Mouse (Mus musculus): ENCODE measurements at regions not wholly inside any gene's neighbourhood (a gene's known extent, or its start where the extent isn't known, plus 50 kb on each side); places are given as distances from the start of the nearest gene placed in this dataset.

- DNase-seq (ENCODE audit: low spot score) (no peak), ATAC-seq (ENCODE audit: insufficient read depth, low FRiP score, low TSS enrichment) (no peak)
- Histone ChIP-seq H3K4me1 (ENCODE audit: control insufficient read depth, insufficient read depth, low read length) (no peaks in the 10 kb centered on the region), H3K9ac (ENCODE audit: low read length) (no peak overlapping the region), H3K36me3 (ENCODE audit: control insufficient read depth, insufficient read depth, low read length) (no peaks in the 10 kb centered on the region), H3K4me2 (ENCODE audit: low read depth) (no peak overlapping the region), H3K27ac (ENCODE audit: low read depth, low read length) (no peak overlapping the region), H3K4me3 (ENCODE audit: low read depth, low read length) (no peak overlapping the region), H3K27me3 (ENCODE audit: control insufficient read depth, insufficient read depth, low read length) (no peaks in the 10 kb centered on the region), H3K9me3 (ENCODE audit: control insufficient read depth, low read length) (no peaks in the 10 kb centered on the region)
- WGBS = 75% methylated on average over 13 of the region's 13 CpGs
These were observed 172.4 kb downstream of the Ktn1 start for GRCm38 (mm10) chr14:47820571-47821143.

GRCm38 (mm10) chr14:47823182-47823581, 174.9 kb downstream of the Ktn1 start:
- no peak overlapping the region for H3K27ac ChIP-seq (ENCODE audit: low read depth, low read length)
- ATAC-seq (ENCODE audit: insufficient read depth, low FRiP score, low TSS enrichment) = no peak

GRCm38 (mm10) chr14:47823696-47824095, 175.4 kb downstream of the Ktn1 start:
- H3K4me3 ChIP-seq (ENCODE audit: low read depth, low read length) = no peak overlapping the region
- H3K9ac ChIP-seq (ENCODE audit: low read length) = no peak overlapping the region
- ATAC-seq (ENCODE audit: insufficient read depth, low FRiP score, low TSS enrichment) (no peak), DNase-seq (ENCODE audit: low spot score) (no peak)
- no peak overlapping the region for H3K27ac ChIP-seq (ENCODE audit: low read depth, low read length)
- H3K27me3 ChIP-seq (ENCODE audit: control insufficient read depth, insufficient read depth, low read length) = no peaks in the 10 kb centered on the region
- H3K36me3 ChIP-seq (ENCODE audit: control insufficient read depth, insufficient read depth, low read length) = no peaks in the 10 kb centered on the region
- no peaks in the 10 kb centered on the region for H3K4me1 ChIP-seq (ENCODE audit: control insufficient read depth, insufficient read depth, low read length)
- H3K4me2 ChIP-seq (ENCODE audit: low read depth) = no peak overlapping the region
- WGBS = 68% methylated on average over 8 of the region's 8 CpGs
- no peaks in the 10 kb centered on the region for H3K9me3 ChIP-seq (ENCODE audit: control insufficient read depth, low read length)

More at GRCm38 (mm10) chr14:47823182-47823581, 174.9 kb downstream of the Ktn1 start:
- 55% methylated on average over 9 of the region's 9 CpGs for WGBS
- DNase-seq (ENCODE audit: low spot score) = no peak
- H3K9ac ChIP-seq (ENCODE audit: low read length) = no peak overlapping the region
- H3K36me3 ChIP-seq (ENCODE audit: control insufficient read depth, insufficient read depth, low read length) = no peaks in the 10 kb centered on the region
- no peak overlapping the region for H3K4me2 ChIP-seq (ENCODE audit: low read depth)
- no peaks in the 10 kb centered on the region for H3K9me3 ChIP-seq (ENCODE audit: control insufficient read depth, low read length)
- no peaks in the 10 kb centered on the region for H3K4me1 ChIP-seq (ENCODE audit: control insufficient read depth, insufficient read depth, low read length)
- no peak overlapping the region for H3K4me3 ChIP-seq (ENCODE audit: low read depth, low read length)
- no peaks in the 10 kb centered on the region for H3K27me3 ChIP-seq (ENCODE audit: control insufficient read depth, insufficient read depth, low read length)

GRCm38 (mm10) chr14:47825446-47825956, 177.3 kb downstream of the Ktn1 start:
- H3K9me3 ChIP-seq (ENCODE audit: control insufficient read depth, low read length) = no peaks in the 10 kb centered on the region
- no peaks in the 10 kb centered on the region for H3K4me1 ChIP-seq (ENCODE audit: control insufficient read depth, insufficient read depth, low read length)
- no peak overlapping the region for H3K4me3 ChIP-seq (ENCODE audit: low read depth, low read length)
- H3K9ac ChIP-seq (ENCODE audit: low read length) = no peak overlapping the region
- 85% methylated on average over 3 of the region's 3 CpGs for WGBS
- no peak overlapping the region for H3K27ac ChIP-seq (ENCODE audit: low read depth, low read length)
- no peak overlapping the region for H3K4me2 ChIP-seq (ENCODE audit: low read depth)
- no peak for ATAC-seq (ENCODE audit: insufficient read depth, low FRiP score, low TSS enrichment)
- no peaks in the 10 kb centered on the region for H3K27me3 ChIP-seq (ENCODE audit: control insufficient read depth, insufficient read depth, low read length)
- DNase-seq (ENCODE audit: low spot score) = no peak
- no peaks in the 10 kb centered on the region for H3K36me3 ChIP-seq (ENCODE audit: control insufficient read depth, insufficient read depth, low read length)

- no peak for ATAC-seq (ENCODE audit: insufficient read depth, low FRiP score, low TSS enrichment)
- H3K36me3 ChIP-seq (ENCODE audit: control insufficient read depth, insufficient read depth, low read length) = no peaks in the 10 kb centered on the region
- no peaks in the 10 kb centered on the region for H3K27me3 ChIP-seq (ENCODE audit: control insufficient read depth, insufficient read depth, low read length)
- H3K9ac ChIP-seq (ENCODE audit: low read length) = no peak overlapping the region
- H3K4me2 ChIP-seq (ENCODE audit: low read depth) = no peak overlapping the region
- no peaks in the 10 kb centered on the region for H3K9me3 ChIP-seq (ENCODE audit: control insufficient read depth, low read length)
- H3K27ac ChIP-seq (ENCODE audit: low read depth, low read length) = no peak overlapping the region
- no peak for DNase-seq (ENCODE audit: low spot score)
- 71% methylated on average over 4 of the region's 4 CpGs for WGBS
- no peak overlapping the region for H3K4me3 ChIP-seq (ENCODE audit: low read depth, low read length)
- H3K4me1 ChIP-seq (ENCODE audit: control insufficient read depth, insufficient read depth, low read length) = no peaks in the 10 kb centered on the region
These were observed 178.3 kb downstream of the Ktn1 start for GRCm38 (mm10) chr14:47826545-47826944.

- Histone ChIP-seq H3K9ac (ENCODE audit: low read length) (no peak overlapping the region), H3K36me3 (ENCODE audit: control insufficient read depth, insufficient read depth, low read length) (no peaks in the 10 kb centered on the region), H3K4me2 (ENCODE audit: low read depth) (no peak overlapping the region), H3K27ac (ENCODE audit: low read depth, low read length) (no peak overlapping the region), H3K4me1 (ENCODE audit: control insufficient read depth, insufficient read depth, low read length) (no peaks in the 10 kb centered on the region), H3K9me3 (ENCODE audit: control insufficient read depth, low read length) (no peaks in the 10 kb centered on the region), H3K27me3 (ENCODE audit: control insufficient read depth, insufficient read depth, low read length) (no peaks in the 10 kb centered on the region), H3K4me3 (ENCODE audit: low read depth, low read length) (no peak overlapping the region)
- ATAC-seq (ENCODE audit: insufficient read depth, low FRiP score, low TSS enrichment) (no peak), DNase-seq (ENCODE audit: low spot score) (no peak)
- WGBS = 85% methylated on average over 2 of the region's 2 CpGs
These were observed 179.4 kb downstream of the Ktn1 start for GRCm38 (mm10) chr14:47827623-47828022.

- Histone ChIP-seq H3K4me1 (ENCODE audit: control insufficient read depth, insufficient read depth, low read length) (no peaks in the 10 kb centered on the region), H3K9ac (ENCODE audit: low read length) (no peak overlapping the region), H3K27me3 (ENCODE audit: control insufficient read depth, insufficient read depth, low read length) (no peaks in the 10 kb centered on the region), H3K4me3 (ENCODE audit: low read depth, low read length) (no peak overlapping the region), H3K27ac (ENCODE audit: low read depth, low read length) (no peak overlapping the region), H3K9me3 (ENCODE audit: control insufficient read depth, low read length) (no peaks in the 10 kb centered on the region), H3K36me3 (ENCODE audit: control insufficient read depth, insufficient read depth, low read length) (no peaks in the 10 kb centered on the region), H3K4me2 (ENCODE audit: low read depth) (no peak overlapping the region)
- DNase-seq (ENCODE audit: low spot score) (no peak), ATAC-seq (ENCODE audit: insufficient read depth, low FRiP score, low TSS enrichment) (no peak)
- WGBS = 87% methylated on average over 10 of the region's 10 CpGs
These were observed 185.4 kb downstream of the Ktn1 start for GRCm38 (mm10) chr14:47833696-47834095.

- DNase-seq (ENCODE audit: low spot score) (no peak), ATAC-seq (ENCODE audit: insufficient read depth, low FRiP score, low TSS enrichment) (no peak)
- Histone ChIP-seq H3K36me3 (ENCODE audit: control insufficient read depth, insufficient read depth, low read length) (no peaks in the 10 kb centered on the region), H3K4me2 (ENCODE audit: low read depth) (no peak overlapping the region), H3K9me3 (ENCODE audit: control insufficient read depth, low read length) (no peaks in the 10 kb centered on the region), H3K4me1 (ENCODE audit: control insufficient read depth, insufficient read depth, low read length) (0 out of 2 replicates have a peak, but pooled peaks cover 2% of the 10 kb centered on the region), H3K4me3 (ENCODE audit: low read depth, low read length) (no peak overlapping the region), H3K27ac (ENCODE audit: low read depth, low read length) (no peak overlapping the region), H3K9ac (ENCODE audit: low read length) (no peak overlapping the region), H3K27me3 (ENCODE audit: control insufficient read depth, insufficient read depth, low read length) (no peaks in the 10 kb centered on the region)
- 76% methylated on average over 4 of the region's 4 CpGs for WGBS
These were observed 187.2 kb downstream of the Ktn1 start for GRCm38 (mm10) chr14:47835408-47835807.

- Histone ChIP-seq H3K36me3 (ENCODE audit: control insufficient read depth, insufficient read depth, low read length) (no peaks in the 10 kb centered on the region), H3K4me3 (ENCODE audit: low read depth, low read length) (no peak overlapping the region), H3K4me2 (ENCODE audit: low read depth) (no peak overlapping the region), H3K9ac (ENCODE audit: low read length) (no peak overlapping the region), H3K9me3 (ENCODE audit: control insufficient read depth, low read length) (no peaks in the 10 kb centered on the region), H3K27me3 (ENCODE audit: control insufficient read depth, insufficient read depth, low read length) (no peaks in the 10 kb centered on the region), H3K27ac (ENCODE audit: low read depth, low read length) (no peak overlapping the region), H3K4me1 (ENCODE audit: control insufficient read depth, insufficient read depth, low read length) (0 out of 2 replicates have a peak, but pooled peaks cover 2% of the 10 kb centered on the region)
- 46% methylated on average over 6 of the region's 6 CpGs for WGBS
- DNase-seq (ENCODE audit: low spot score) (no peak), ATAC-seq (ENCODE audit: insufficient read depth, low FRiP score, low TSS enrichment) (no peak)
These were observed 191.4 kb downstream of the Ktn1 start for GRCm38 (mm10) chr14:47839493-47840215.

Measured in neural tube, embryonic 11.5 days (tissue).